Mouse (Mus musculus) heart, embryonic 11.5 days (tissue): ENCODE results near the gene Stat5a. TPM values are rescaled to one million over a fixed set of nuclear protein-coding genes. Genes with fewer than 3 reads are reported as not detected.
A peak's percentile ranks its signal among the peaks of the same experiment; 100 is the strongest.

Source experiments
- ATAC-seq: fragments of 200-750 bp; cut with Nextera tagmentation; replicated peaks from 2 replicates; pipeline ENCODE4 v1.8.0; 2017; ENCODE audit warnings: moderate library complexity; ENCODE audit not compliant: insufficient number of reproducible peaks, low FRiP score, low TSS enrichment
- H3K27ac ChIP-seq: fragments of 300-500 bp; sonication (generic); 2 replicates; pipeline ENCODE4 v1.5.1; 2014; ENCODE audit warnings: mild to moderate bottlenecking, low read depth, low read length
- H3K27me3 ChIP-seq: fragments of 300-500 bp; sonication (generic); 2 replicates; pipeline ENCODE4 v1.6.1; 2014; ENCODE audit warnings: mild to moderate bottlenecking, low read length, mixed read lengths; ENCODE audit not compliant: control insufficient read depth, insufficient read depth
- H3K36me3 ChIP-seq: fragments of 300-500 bp; sonication (generic); 2 replicates; pipeline ENCODE4 v1.6.1; 2014; ENCODE audit warnings: mild to moderate bottlenecking, low read length, moderate library complexity, mixed read lengths; ENCODE audit not compliant: control insufficient read depth, insufficient read depth
- H3K4me1 ChIP-seq: fragments of 300-500 bp; sonication (generic); 2 replicates; pipeline ENCODE4 v1.6.1; 2014; ENCODE audit warnings: low read length; ENCODE audit not compliant: control insufficient read depth, insufficient read depth
- H3K4me2 ChIP-seq: fragments of 300-500 bp; sonication (generic); 2 replicates; pipeline ENCODE4 v1.6.1; 2014; ENCODE audit warnings: mild to moderate bottlenecking, moderate library complexity
- H3K4me3 ChIP-seq: fragments of 300-500 bp; sonication (generic); 2 replicates; pipeline ENCODE4 v1.5.1; 2014; ENCODE audit warnings: low read depth, low read length
- H3K9ac ChIP-seq: fragments of 300-500 bp; sonication (generic); 2 replicates; pipeline ENCODE4 v1.6.1; 2014; ENCODE audit warnings: mild to moderate bottlenecking, low read depth, low read length, moderate library complexity
- H3K9me3 ChIP-seq: fragments of 300-500 bp; sonication (generic); replicated peaks from 2 replicates; pipeline ENCODE4 v1.6.1; 2016; ENCODE audit warnings: low read length; ENCODE audit not compliant: control insufficient read depth
- WGBS: fragments of 180-500 bp; shearing (Covaris S2); extraction: QIAGEN DNeasy Blood & Tissue Kit; methylation state at CpG from one replicate; pipeline ENCODE4 v1.1.7; 2014; ENCODE audit not compliant: insufficient replicate concordance; 5-methylcytosine and 5-hydroxymethylcytosine counted together
- polyA plus RNA-seq: library from polyadenylated mRNA; unstranded; fragments of >200 nt; fragmentation: Nextera tagmentation; extraction: Ambion mirVana; gene quantifications from 2 replicates; pipeline ENCODE4 v1.2.1, GENCODE M21; 2014

Gene Stat5a
- polyA plus RNA-seq, result 5.6 and 5.9 TPM in 2 replicates

DNA sequence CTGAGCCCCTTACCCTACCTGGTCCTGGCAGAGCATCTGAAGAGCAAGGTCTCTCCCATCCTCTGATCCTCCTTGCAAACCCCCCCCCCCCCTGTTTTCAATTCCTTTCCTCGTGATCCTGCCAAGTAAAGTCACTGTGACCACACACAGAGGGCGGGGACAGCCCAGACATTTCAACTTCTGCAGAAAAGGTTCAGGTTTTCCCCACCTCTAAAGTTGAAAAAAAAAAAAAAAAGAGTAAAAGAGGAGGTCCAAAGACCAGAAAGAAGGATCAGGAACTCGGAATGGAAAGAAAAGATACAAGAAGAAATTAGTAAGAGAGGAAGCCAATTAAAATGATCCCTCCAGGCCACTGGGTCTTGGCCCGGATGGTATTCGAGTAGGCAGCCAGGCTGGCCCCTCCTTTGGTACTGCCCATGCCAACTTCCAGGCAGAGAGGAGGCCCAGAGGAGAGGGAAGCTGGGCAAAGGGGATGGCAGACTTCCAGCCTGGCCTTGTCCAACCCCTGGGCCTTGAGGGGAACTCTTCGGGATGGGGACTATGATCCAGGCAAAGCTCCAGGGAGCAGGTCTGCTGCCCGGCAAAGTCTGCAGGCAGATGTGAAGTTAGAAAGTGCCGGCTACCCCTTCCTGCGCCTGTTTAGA is at the start of gene Stat5a:
Gene Stat5a (plus strand): TSS at position 417 of the 644 bp plus-strand sequence.
- Histone ChIP-seq H3K4me3 (peak within 1 kb of the TSS; percentile 65), H3K27ac (peak within 1 kb of the TSS; percentile 59), H3K36me3 (no peaks in the 10 kb centered on the region), H3K4me1 (peaks cover 5% of the 10 kb centered on the region; the same call in 1 of the 2 replicates), H3K9ac (peak within 1 kb of the TSS; percentile 74), H3K9me3 (no peaks in the 10 kb centered on the region), H3K27me3 (peaks cover 19% of the 10 kb centered on the region), H3K4me2 (peak within 1 kb of the TSS; percentile 68)
- ATAC-seq, result no peak
- WGBS, result 57% methylated on average over 9 of the region's 9 CpGs

GRCm38 (mm10) chr11:100810516-100810915 is 48.6 kb upstream of the Stat5a start:
- peak overlapping the region; percentile 22 for H3K27ac ChIP-seq
- ATAC-seq, result no peak
- 50% methylated on average over 9 of the region's 9 CpGs for WGBS
- H3K4me1 ChIP-seq, result peaks cover 24% of the 10 kb centered on the region
- H3K4me2 ChIP-seq, result peak overlapping the region; percentile 4; the same call in 1 of the 2 replicates
- H3K36me3 ChIP-seq, result no peaks in the 10 kb centered on the region; the same call in 1 of the 2 replicates
- no peak overlapping the region for H3K4me3 ChIP-seq
- H3K27me3 ChIP-seq, result no peaks in the 10 kb centered on the region
- no peak overlapping the region for H3K9ac ChIP-seq
- H3K9me3 ChIP-seq, result no peaks in the 10 kb centered on the region

- Histone ChIP-seq H3K4me3 (no peak overlapping the region), H3K9ac (no peak overlapping the region), H3K27ac (peak overlapping the region; percentile 22), H3K9me3 (no peaks in the 10 kb centered on the region), H3K4me2 (no peak overlapping the region), H3K27me3 (no peaks in the 10 kb centered on the region), H3K4me1 (peaks cover 29% of the 10 kb centered on the region), H3K36me3 (no peaks in the 10 kb centered on the region; the same call in 1 of the 2 replicates)
- WGBS, result 84% methylated on average over 2 of the region's 2 CpGs
- no peak for ATAC-seq
Observed at GRCm38 (mm10) chr11:100811132-100811531, 48.0 kb upstream of the Stat5a start.

GRCm38 (mm10) chr11:100814498-100814897 is 44.7 kb upstream of the Stat5a start:
- Histone ChIP-seq H3K4me1 (peaks cover 41% of the 10 kb centered on the region), H3K27ac (peak overlapping the region; percentile 62), H3K4me3 (peak overlapping the region; percentile 22; the same call in 1 of the 2 replicates), H3K36me3 (no peaks in the 10 kb centered on the region), H3K4me2 (peak overlapping the region; percentile 56), H3K9me3 (no peaks in the 10 kb centered on the region), H3K9ac (peak overlapping the region; percentile 31; the same call in 1 of the 2 replicates), H3K27me3 (no peaks in the 10 kb centered on the region)
- WGBS, result 39% methylated on average over 13 of the region's 13 CpGs
- ATAC-seq, result peak; percentile 49; the same call in 1 of the 2 replicates

DNA sequence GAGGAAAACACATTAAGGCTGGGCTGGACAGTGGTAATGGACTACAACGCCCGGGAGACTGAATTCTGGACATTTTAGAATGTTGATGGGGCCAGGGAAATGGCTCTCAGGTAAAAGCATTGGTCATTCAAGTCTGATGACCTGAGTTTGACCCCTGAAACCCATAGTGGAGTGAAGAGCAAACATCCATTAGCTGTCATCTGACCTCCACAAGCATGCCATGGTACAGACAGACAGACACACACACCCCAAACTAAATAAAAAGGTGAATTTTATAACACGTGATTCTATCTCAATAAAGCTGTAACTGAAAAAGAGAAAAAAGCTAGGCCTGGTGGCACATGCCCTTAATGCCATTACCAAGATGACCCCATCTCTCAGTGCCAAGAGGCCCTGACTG is 42.8 kb upstream of the Stat5a start:
- WGBS, result 70% methylated on average over 3 of the region's 3 CpGs
- Histone ChIP-seq H3K4me2 (no peak overlapping the region), H3K4me3 (no peak overlapping the region), H3K27me3 (no peaks in the 10 kb centered on the region), H3K9ac (no peak overlapping the region), H3K36me3 (no peaks in the 10 kb centered on the region), H3K27ac (no peak overlapping the region), H3K4me1 (peaks cover 46% of the 10 kb centered on the region), H3K9me3 (no peaks in the 10 kb centered on the region)
- no peak for ATAC-seq

DNA sequence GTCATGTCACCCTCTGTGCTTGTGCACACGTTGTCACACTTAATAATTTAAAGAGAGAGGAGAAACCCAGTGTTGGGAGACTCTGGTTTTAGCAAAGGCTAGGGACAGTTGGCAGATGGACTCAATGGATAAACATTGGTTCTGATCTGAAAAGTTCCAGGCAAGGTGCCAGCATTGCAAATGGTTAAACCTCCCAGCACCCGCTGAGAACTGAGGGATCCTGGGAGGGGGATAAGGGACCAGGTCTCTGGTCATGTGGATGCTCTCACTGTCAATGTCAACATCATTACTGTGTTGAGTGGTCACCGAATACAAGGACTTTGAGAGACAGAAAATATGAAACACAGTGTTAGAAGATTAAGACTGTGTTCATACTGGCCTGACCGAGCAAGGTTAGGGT is 42.4 kb upstream of the Stat5a start:
- Histone ChIP-seq H3K4me2 (no peak overlapping the region), H3K27me3 (no peaks in the 10 kb centered on the region), H3K9me3 (no peaks in the 10 kb centered on the region), H3K27ac (no peak overlapping the region), H3K4me1 (peaks cover 50% of the 10 kb centered on the region), H3K9ac (no peak overlapping the region), H3K4me3 (no peak overlapping the region), H3K36me3 (no peaks in the 10 kb centered on the region)
- 64% methylated on average over 4 of the region's 4 CpGs for WGBS
- ATAC-seq, result no peak

DNA sequence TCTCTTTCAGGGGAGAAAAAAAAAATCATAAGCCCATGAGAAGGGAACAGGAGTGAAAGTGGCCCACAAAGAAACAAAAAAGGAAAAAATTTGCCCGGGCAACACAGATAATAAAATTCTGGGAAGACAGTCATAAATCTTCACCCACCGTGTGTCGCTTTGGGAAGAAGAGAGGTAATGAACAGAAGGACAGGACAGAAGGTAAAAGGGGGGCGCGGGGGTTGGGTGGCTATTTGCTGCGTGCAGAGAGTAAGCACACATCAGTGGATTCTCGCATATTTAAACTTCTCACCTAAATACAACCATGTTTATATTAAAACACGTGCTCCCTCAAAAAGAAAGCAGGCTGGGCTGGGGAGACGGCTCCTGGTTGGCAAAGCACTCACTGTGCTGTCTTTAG is 41.8 kb upstream of the Stat5a start:
- Histone ChIP-seq H3K36me3 (no peaks in the 10 kb centered on the region), H3K9ac (no peak overlapping the region), H3K9me3 (no peaks in the 10 kb centered on the region), H3K4me3 (no peak overlapping the region), H3K27ac (no peak overlapping the region), H3K4me2 (no peak overlapping the region), H3K4me1 (peaks cover 50% of the 10 kb centered on the region), H3K27me3 (no peaks in the 10 kb centered on the region)
- WGBS, result 73% methylated on average over 9 of the region's 9 CpGs
- no peak for ATAC-seq

GRCm38 (mm10) chr11:100818359-100819012 is 40.7 kb upstream of the Stat5a start:
- Histone ChIP-seq H3K9me3 (no peaks in the 10 kb centered on the region), H3K36me3 (no peaks in the 10 kb centered on the region), H3K4me1 (peaks cover 52% of the 10 kb centered on the region), H3K27me3 (no peaks in the 10 kb centered on the region), H3K4me2 (no peak overlapping the region), H3K9ac (no peak overlapping the region), H3K27ac (no peak overlapping the region), H3K4me3 (no peak overlapping the region)
- WGBS, result 83% methylated on average over 15 of the region's 15 CpGs
- no peak for ATAC-seq
